Mouse (Mus musculus) intestine, postnatal 0 days (tissue): Measurements from ENCODE around the gene Platr17. TPM values are rescaled to one million over a fixed set of nuclear protein-coding genes. Genes with fewer than 3 reads are reported as not detected.
"Not testable (repeated sequence)": the region's sequence is repeated elsewhere in the genome, so short reads cannot be mapped to it uniquely, and the experiment has no call there.

Experiments
- ATAC-seq: fragments of 200-750 bp; cut with Nextera tagmentation; 2 replicates; pipeline ENCODE4 v1.8.0; 2017; ENCODE audit warnings: mild to moderate bottlenecking, moderate TSS enrichment, moderate library complexity
- H3K27ac ChIP-seq: fragments of 300-500 bp; sonication (generic); 2 replicates; pipeline ENCODE4 v1.5.1; 2014; ENCODE audit warnings: mild to moderate bottlenecking, low read depth, low read length, moderate library complexity
- H3K27me3 ChIP-seq: fragments of 300-500 bp; sonication (generic); replicated peaks from 2 replicates; pipeline ENCODE4 v1.6.1; 2014; ENCODE audit warnings: low read length, mixed read lengths; ENCODE audit not compliant: control insufficient read depth, insufficient read depth
- H3K36me3 ChIP-seq: fragments of 300-500 bp; sonication (generic); 2 replicates; pipeline ENCODE4 v1.6.1; 2014; ENCODE audit warnings: mild to moderate bottlenecking, moderate library complexity; ENCODE audit not compliant: control insufficient read depth, insufficient read depth
- H3K4me1 ChIP-seq: fragments of 300-500 bp; sonication (generic); replicated peaks from 2 replicates; pipeline ENCODE4 v1.6.1; 2014; ENCODE audit warnings: antibody characterized with exemption, low read length, mixed read lengths; ENCODE audit not compliant: control insufficient read depth, insufficient read depth
- H3K4me2 ChIP-seq: fragments of 300-500 bp; sonication (generic); replicated peaks from 2 replicates; pipeline ENCODE4 v1.6.1; 2014; ENCODE audit warnings: low read depth, mild to moderate bottlenecking, moderate library complexity
- H3K4me3 ChIP-seq: fragments of 300-500 bp; sonication (generic); 2 replicates; pipeline ENCODE4 v1.5.1; 2014; ENCODE audit warnings: low read depth, low read length
- H3K9ac ChIP-seq: fragments of 300-500 bp; sonication (generic); 2 replicates; pipeline ENCODE4 v1.6.1; 2014; ENCODE audit warnings: mild to moderate bottlenecking, low read depth, low read length
- H3K9me3 ChIP-seq: fragments of 300-500 bp; sonication (generic); 2 replicates; pipeline ENCODE4 v1.6.1; 2016; ENCODE audit warnings: mixed run types; ENCODE audit not compliant: control insufficient read depth
- CTCF ChIP-seq: sonication (generic); IDR thresholded peaks from 2 replicates; pipeline ENCODE4 v1.5.1; 2016; ENCODE audit warnings: low read depth, mild to moderate bottlenecking, control low read depth, antibody characterized with exemption, moderate library complexity
- WGBS: fragments of 180-500 bp; shearing (Covaris S2); extraction: QIAGEN DNeasy Blood & Tissue Kit; methylation state at CpG from one replicate; pipeline ENCODE4 v1.1.7; 2014; 5-methylcytosine and 5-hydroxymethylcytosine counted together
- polyA plus RNA-seq: library from polyadenylated mRNA; unstranded; fragments of >200 nt; fragmentation: Nextera tagmentation; extraction: Ambion mirVana; gene quantifications from 2 replicates; pipeline ENCODE4 v1.2.1, GENCODE M21; 2015

Platr17 gene
- polyA plus RNA-seq, 1 experiment from 2014 or later = 0.25 TPM

DNA sequence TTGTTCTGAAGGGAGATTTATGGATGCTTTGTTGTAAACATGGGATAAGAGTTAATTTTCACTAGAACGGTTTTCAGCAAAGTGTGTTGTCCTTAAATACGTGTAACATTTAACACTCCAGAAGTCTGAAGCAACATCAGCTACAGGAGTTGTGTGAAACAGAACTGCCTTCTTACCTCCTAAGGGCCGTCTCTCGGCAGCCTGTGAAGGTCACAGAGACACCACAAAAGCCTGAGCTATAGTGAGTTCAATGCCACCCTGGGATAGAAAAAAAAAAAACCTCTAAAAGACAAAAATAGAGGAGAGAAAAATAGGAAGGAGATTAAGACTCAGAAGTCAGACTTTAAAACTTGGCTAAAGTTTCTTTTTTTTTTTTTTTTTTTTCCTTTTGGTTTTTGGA lies 2.9 kb upstream of the Platr17 start:
- no peak for TF ChIP-seq CTCF
- WGBS = 36% methylated on average over 4 of the region's 4 CpGs
- H3K27ac ChIP-seq = no peak overlapping the region
- no peaks in the 10 kb centered on the region for H3K4me1 ChIP-seq
- no peak overlapping the region for H3K4me2 ChIP-seq
- H3K27me3 ChIP-seq = no peaks in the 10 kb centered on the region
- H3K9me3 ChIP-seq = no peaks in the 10 kb centered on the region
- H3K36me3 ChIP-seq = no peaks in the 10 kb centered on the region
- H3K4me3 ChIP-seq = no peak overlapping the region
- no peak overlapping the region for H3K9ac ChIP-seq
- ATAC-seq = no peak

DNA sequence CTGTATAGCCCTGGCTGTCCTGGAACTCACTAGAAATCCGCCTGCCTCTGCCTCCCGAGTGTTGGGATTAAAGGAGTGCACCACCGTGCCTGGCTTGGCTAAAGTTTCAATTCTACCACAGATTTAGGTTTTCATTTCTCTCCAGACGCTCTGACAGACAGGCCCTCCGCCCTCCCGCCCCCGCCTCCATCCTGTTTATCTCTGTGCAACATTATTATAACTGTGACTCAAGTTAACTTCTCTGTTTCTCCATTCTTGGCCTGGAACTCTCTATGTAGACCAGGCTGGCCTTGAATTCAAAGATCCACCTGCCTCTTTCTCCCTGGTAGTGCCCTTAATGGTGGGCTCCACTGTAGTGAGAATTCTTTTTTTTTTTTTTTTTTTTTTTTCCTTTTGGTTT lies 2.4 kb upstream of the Platr17 start:
- H3K4me3 ChIP-seq = no peak overlapping the region
- ATAC-seq = no peak
- no peaks in the 10 kb centered on the region for H3K36me3 ChIP-seq
- H3K27ac ChIP-seq = no peak overlapping the region
- no peaks in the 10 kb centered on the region for H3K4me1 ChIP-seq
- no peaks in the 10 kb centered on the region for H3K9me3 ChIP-seq
- H3K4me2 ChIP-seq = no peak overlapping the region
- no peaks in the 10 kb centered on the region for H3K27me3 ChIP-seq
- no peak for TF ChIP-seq CTCF
- no peak overlapping the region for H3K9ac ChIP-seq
- WGBS = 72% methylated on average over 7 of the region's 7 CpGs

- H3K27me3 ChIP-seq, ATAC-seq: not testable (repeated sequence)
- WGBS = 77% methylated on average over 6 of the region's 6 CpGs
Observed at GRCm38 (mm10) chr17:33903911-33904651, 854 bp upstream of the Platr17 start.

GRCm38 (mm10) chr17:33908331-33909076 lies 3.6 kb downstream of the Platr17 start:
- Histone ChIP-seq H3K27ac (peak overlapping the region; percentile 92), H3K9ac (peak overlapping the region; percentile 49), H3K4me1 (0 out of 2 replicates have a peak, but pooled peaks cover 4% of the 10 kb centered on the region), H3K9me3 (no peaks in the 10 kb centered on the region), H3K36me3 (peaks cover 25% of the 10 kb centered on the region), H3K4me3 (peak overlapping the region; percentile 60), H3K4me2 (peak overlapping the region; percentile 90), H3K27me3 (no peaks in the 10 kb centered on the region)
- no peak for TF ChIP-seq CTCF
- ATAC-seq = peak; percentile 67
- under 1% methylated on average over 44 of the region's 44 CpGs for WGBS

More at GRCm38 (mm10) chr17:33903911-33904651, 854 bp upstream of the Platr17 start:
- not testable (repeated sequence) for H3K4me1 ChIP-seq, H3K36me3 ChIP-seq, H3K9ac ChIP-seq, H3K27ac ChIP-seq, H3K4me3 ChIP-seq, H3K9me3 ChIP-seq, H3K4me2 ChIP-seq

DNA sequence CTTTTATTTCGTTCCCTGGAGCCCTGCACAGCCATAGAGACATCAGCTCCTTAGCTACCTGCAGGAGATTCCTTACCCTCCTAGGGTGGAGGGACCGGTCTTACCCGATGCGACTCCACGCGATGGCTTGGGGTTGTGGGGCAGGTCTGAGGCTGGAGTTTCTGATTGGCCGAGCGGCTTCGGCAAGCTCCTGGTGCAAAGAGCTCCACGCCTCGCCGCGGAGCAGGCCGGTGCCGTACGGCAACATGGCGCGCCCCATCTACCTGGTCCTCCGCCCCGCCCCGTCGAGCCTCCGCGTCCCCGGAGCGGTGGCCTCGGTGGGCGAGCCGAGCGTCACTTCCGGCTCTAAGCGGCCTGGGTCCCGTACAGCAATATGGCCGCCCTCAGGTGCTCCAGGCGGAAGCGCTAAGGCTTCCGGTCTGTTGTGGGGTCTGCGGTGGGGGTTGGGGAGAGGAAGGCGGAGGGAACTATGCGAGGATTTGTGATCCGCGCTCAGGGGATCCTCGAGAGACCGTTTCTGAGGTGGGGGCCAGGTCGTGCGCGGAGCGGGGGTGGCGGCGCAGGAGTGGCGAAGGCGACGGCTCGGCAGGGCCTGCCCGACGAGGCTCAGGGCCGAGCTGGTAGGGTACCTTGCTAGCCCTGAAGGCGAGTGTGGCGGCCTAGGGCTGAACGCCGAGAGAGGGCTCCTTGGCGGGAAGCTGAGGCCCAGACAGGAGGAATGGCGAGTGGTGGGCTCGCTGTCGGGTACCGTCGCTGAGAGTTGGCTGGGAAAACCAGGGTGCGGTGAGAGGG lies 4.3 kb downstream of the Platr17 start, which contains the start of gene Daxx:
TSS of gene Daxx (plus strand) at position 338 of the 792 bp plus-strand sequence.
- WGBS = under 1% methylated on average over 68 of the region's 68 CpGs
- Histone ChIP-seq H3K4me1 (0 out of 2 replicates have a peak, but pooled peaks cover 4% of the 10 kb centered on the region), H3K36me3 (peaks cover 33% of the 10 kb centered on the region), H3K4me2 (peak within 1 kb of the TSS; percentile 90), H3K4me3 (peak within 1 kb of the TSS; percentile 60), H3K9me3 (no peaks in the 10 kb centered on the region), H3K27ac (peak within 1 kb of the TSS; percentile 92), H3K9ac (peak within 1 kb of the TSS; percentile 72), H3K27me3 (no peaks in the 10 kb centered on the region)
- TF ChIP-seq CTCF = no peak
- ATAC-seq = peak; percentile 96

DNA sequence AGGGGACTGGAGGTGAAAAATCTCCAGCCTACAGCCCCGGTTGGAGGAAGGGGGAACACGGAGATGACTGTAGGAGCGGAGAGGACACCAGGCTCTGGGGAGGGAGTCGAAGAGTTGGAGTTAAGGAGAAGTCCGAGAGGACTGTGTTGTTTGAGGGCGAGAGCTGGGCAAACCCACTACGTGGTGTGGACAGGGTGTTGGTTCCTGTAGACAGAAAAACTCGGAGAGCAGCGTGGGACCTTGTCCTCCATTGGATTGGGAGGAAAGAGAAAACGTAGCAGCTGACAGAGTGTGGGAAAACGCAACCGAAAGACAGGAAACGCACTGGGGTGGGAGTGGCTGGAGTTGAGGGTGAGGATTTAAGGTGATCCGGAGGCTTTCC lies 4.9 kb downstream of the Platr17 start:
- Histone ChIP-seq H3K9me3 (no peaks in the 10 kb centered on the region), H3K36me3 (peaks cover 39% of the 10 kb centered on the region), H3K27me3 (no peaks in the 10 kb centered on the region), H3K9ac (peak overlapping the region; percentile 72), H3K27ac (peak overlapping the region; percentile 92), H3K4me2 (peak overlapping the region; percentile 90), H3K4me3 (peak overlapping the region; percentile 60), H3K4me1 (0 out of 2 replicates have a peak, but pooled peaks cover 4% of the 10 kb centered on the region)
- TF ChIP-seq CTCF = no peak
- peak; percentile 4 for ATAC-seq
- WGBS = under 1% methylated on average over 14 of the region's 14 CpGs
